Mouse (Mus musculus): ENCODE results near the gene Gm3183. TPM values are rescaled to one million over a fixed set of nuclear protein-coding genes. Genes with fewer than 3 reads are reported as not detected.
"Not testable (repeated sequence)": the region's sequence is repeated elsewhere in the genome, so short reads cannot be mapped to it uniquely, and the experiment has no call there.

Gene Gm3183
- polyA plus RNA-seq (2015; fragmentation: Nextera tagmentation; extraction: Ambion mirVana): not detected in 2 replicates

DNA sequence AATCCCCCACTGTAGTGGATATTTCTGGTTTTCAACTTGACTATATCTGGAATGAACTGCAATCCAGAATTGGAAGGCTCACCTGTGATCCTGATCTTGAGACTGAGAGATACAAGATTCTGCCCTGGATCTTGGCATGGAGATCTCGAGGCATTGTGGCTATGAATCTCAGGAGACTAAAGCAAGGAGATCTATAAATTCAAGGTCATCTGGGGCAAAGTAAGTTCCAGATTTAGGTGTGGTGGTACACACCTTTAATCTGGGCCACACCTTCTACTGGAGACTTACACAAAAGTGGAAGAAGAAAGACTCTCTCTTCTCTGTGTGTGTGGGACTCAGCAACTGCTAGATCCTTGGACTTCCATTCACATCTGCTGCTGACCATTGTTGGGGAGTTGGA, at the start of gene Gm3183:
Gene Gm3183, plus strand, starts transcription at position 301 of the 400 bp plus-strand sequence.
- WGBS (ENCODE audit: insufficient replicate concordance): no CpG with 5 or more reads among the region's 1 CpGs
- not testable (repeated sequence) for ATAC-seq; H3K4me2 ChIP-seq (ENCODE audit: low read depth, low read length); H3K4me3 ChIP-seq (ENCODE audit: low read depth, low read length); H3K27me3 ChIP-seq (ENCODE audit: insufficient read depth, low read length); H3K36me3 ChIP-seq (replicated peaks; ENCODE audit: insufficient read depth, low read length); H3K4me1 ChIP-seq (ENCODE audit: insufficient read depth); H3K9ac ChIP-seq (replicated peaks); DNase-seq; H3K9me3 ChIP-seq (ENCODE audit: low read length); H3K27ac ChIP-seq (ENCODE audit: low read depth)

Other genes with a start within 250 kb of the Gm3183 start
- gene Gm3147, start 249.1 kb upstream of the Gm3183 start, polyA plus RNA-seq (2015; fragmentation: Nextera tagmentation; extraction: Ambion mirVana): not detected in 2 replicates
- gene Gm6509, start 241.5 kb upstream of the Gm3183 start, polyA plus RNA-seq (2015; fragmentation: Nextera tagmentation; extraction: Ambion mirVana): not detected in 2 replicates
- gene Gm6205, start 217.1 kb upstream of the Gm3183 start, polyA plus RNA-seq (2015; fragmentation: Nextera tagmentation; extraction: Ambion mirVana): not detected in 2 replicates
- gene Gm6367, start 123.2 kb downstream of the Gm3183 start, polyA plus RNA-seq (2015; fragmentation: Nextera tagmentation; extraction: Ambion mirVana): not detected in 2 replicates
- not detected in 2 replicates for gene Gm7942, start 241.5 kb downstream of the Gm3183 start, polyA plus RNA-seq (2015; fragmentation: Nextera tagmentation; extraction: Ambion mirVana)

All from liver, postnatal 0 days (tissue).